Mouse (Mus musculus) C2C12 (cell line): ENCODE data around the gene Fxyd7.

Source experiments
- CEBPB ChIP-seq: IDR thresholded peaks from one replicate; pipeline ENCODE4 v1.6.1; 2011; ENCODE audit warnings: low read depth, mild to moderate bottlenecking, control low read depth, moderate library complexity
- CTCF ChIP-seq: IDR thresholded peaks from one replicate; pipeline ENCODE4 v1.5.1; 2011; ENCODE audit not compliant: control insufficient read depth, insufficient read depth, insufficient read length
- FOSL1 ChIP-seq: IDR thresholded peaks from one replicate; pipeline ENCODE4 v1.8.0; 2011; ENCODE audit warnings: mild to moderate bottlenecking, low read length; ENCODE audit not compliant: poor library complexity, insufficient read depth, severe bottlenecking
- MAX ChIP-seq: IDR thresholded peaks from one replicate; pipeline ENCODE4 v1.6.1; 2011; ENCODE audit warnings: mild to moderate bottlenecking, control low read depth

- TF ChIP-seq CTCF: no peak
- no peak for TF ChIP-seq MAX
- TF ChIP-seq FOSL1: no peak
- TF ChIP-seq CEBPB: no peak
These were observed 4.1 kb upstream of the Fxyd7 start for GRCm38 (mm10) chr7:31055354-31055824.
